Mouse (Mus musculus) frontal cortex, adult 2 months (tissue): ENCODE data around the gene Atp6v0c. TPM values are rescaled to one million over a fixed set of nuclear protein-coding genes. Genes with fewer than 3 reads are reported as not detected.
A peak's percentile ranks its signal among the peaks of the same experiment; 100 is the strongest.

Experiments used
- DNase-seq, 2 experiments: peaks; one replicate each; pipeline ENCODE4 v3.0.0; 2022; ENCODE audit warnings: low spot score in 1 of 2; ENCODE audit errors: extremely low spot score in 1 of 2
- polyA plus RNA-seq: library from polyadenylated mRNA; depleted of rRNA; stranded (reverse); fragments of >200 nt; gene quantifications from 2 replicates; pipeline ENCODE4 v1.2.3, GENCODE M21; 2012

The Atp6v0c gene
- polyA plus RNA-seq, 1 experiment = 2,732 TPM

DNA sequence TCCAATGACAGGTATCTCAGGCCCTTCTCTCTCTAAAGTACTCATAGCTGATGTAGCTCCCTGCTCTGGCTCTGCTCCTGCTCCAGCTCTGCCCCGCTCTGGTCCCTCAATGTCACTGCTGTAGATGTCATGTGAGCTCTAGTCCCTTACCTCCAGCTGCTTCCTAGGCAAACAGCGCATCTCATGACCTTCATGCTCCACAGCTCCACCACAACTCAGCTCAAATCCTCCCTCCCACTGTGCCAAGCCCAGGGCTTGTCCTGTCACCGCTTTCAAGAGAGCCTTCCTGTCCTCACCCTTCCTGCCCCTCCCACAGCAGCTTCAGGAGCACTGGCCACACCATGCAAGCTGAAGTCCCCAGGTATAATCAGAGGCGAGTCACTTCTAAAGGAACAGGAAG, 30.2 kb upstream of the Atp6v0c start:
- no peak for DNase-seq

GRCm38 (mm10) chr17:24199252-24199651, 29.8 kb upstream of the Atp6v0c start:
- peak; percentile 76 to 85 for DNase-seq

GRCm38 (mm10) chr17:24197032-24197824, 27.7 kb upstream of the Atp6v0c start:
- peak in 1 of 2 experiments; percentile 66 for DNase-seq

DNA sequence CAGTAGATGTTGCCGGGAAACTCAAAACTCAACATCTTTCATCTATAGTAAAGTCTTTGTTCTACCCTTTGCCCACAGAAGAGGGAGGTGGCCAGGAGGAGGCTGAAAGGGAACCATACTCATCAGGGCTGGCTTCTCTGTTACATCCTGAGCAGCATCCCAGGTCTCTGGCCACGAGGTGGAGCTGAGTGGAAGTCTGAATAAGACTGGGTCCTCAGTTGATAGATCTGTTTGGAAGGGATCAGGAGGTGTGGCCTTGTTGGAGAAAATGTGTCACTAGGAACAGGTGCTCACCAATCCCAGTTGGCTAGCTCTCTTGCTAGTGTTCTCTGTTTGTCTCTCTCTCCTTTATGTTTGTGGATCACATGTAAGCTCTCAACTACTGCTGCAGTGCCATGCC, 25.8 kb upstream of the Atp6v0c start:
- no peak for DNase-seq

DNA sequence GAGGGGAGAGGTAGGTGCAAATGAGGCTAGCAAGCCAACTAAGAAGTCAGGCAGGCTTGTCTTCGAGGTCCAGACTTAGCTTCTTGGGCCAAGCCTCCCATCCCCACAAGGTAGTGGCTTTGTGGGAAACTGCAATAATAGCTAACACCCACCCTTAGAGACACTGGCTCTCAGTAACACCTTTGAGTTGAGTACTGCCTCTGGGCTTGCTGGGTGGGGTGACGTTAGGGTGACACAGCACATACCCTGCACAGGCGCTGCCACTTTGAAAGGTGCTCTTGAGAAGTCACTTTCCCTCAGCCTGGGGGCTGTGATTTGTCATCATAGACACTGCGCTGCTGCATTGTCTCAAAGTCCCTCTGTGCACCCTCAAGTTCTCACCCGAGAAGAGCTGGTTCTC, 24.3 kb upstream of the Atp6v0c start:
- DNase-seq = no peak

- DNase-seq = no peak
Measured at GRCm38 (mm10) chr17:24193268-24193667, 23.8 kb upstream of the Atp6v0c start.

GRCm38 (mm10) chr17:24192848-24193247, 23.3 kb upstream of the Atp6v0c start:
- no peak for DNase-seq

DNA sequence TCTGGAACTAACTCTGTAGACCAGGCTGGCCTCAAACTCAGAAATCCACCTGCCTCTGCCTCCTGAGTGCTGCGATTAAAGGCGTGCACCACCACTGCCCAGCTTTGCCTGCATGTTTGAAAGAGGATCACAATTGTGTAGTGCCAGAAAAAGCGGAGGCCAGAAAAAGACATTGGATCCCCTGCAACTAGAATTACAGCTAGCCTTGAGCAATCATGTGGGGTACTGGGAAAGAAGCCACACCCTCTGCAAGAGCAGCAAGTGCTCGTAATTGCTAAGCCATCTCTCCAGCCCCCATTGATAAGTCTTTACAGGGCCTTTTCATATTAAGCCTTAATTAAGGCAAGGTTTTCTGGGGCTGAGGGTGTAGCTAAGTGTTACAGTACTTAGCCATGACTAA, 22.0 kb upstream of the Atp6v0c start:
- DNase-seq = no peak

DNA sequence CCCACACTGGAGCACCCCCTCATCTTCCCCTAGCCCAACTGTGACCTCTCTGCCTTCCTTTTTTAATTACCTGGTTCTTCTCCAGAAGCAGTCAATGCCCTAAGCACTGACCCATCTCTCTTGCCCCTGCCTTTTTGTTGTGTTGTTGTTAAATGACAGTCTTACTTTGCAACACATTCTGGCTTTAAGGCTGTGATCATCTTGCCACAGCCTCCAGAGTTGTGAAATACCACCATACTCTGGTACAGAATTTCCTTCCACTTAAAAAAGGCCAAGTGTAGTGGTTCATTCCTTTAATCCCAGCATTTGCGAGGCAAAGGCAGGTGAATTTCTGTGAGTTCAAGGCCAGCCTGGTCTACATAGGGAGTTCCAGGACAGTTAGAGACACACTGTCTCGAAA, 21.4 kb upstream of the Atp6v0c start:
- DNase-seq = no peak

- DNase-seq = no peak
Measured at GRCm38 (mm10) chr17:24174259-24174658, 4.8 kb upstream of the Atp6v0c start.

DNA sequence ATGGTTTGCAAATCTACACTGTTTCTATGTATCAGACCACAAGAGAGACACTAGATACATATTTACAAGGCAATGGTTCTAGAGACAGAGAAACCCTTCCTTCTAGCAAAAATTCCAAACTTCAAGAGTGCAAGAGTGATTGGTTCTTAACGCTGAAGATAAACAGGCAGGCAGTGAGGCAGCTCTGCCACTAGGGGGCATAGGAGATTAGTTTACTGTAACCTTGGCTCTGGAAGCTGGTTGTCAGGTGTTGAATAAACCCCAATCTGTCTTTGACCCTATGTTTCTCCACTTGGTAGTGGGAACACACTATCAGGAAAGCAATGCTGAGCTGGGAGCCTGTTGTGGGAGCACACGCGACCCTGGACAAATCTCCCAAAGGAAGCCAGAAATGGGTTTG, 3.9 kb upstream of the Atp6v0c start:
- DNase-seq = peak; percentile 53 to 86

DNA sequence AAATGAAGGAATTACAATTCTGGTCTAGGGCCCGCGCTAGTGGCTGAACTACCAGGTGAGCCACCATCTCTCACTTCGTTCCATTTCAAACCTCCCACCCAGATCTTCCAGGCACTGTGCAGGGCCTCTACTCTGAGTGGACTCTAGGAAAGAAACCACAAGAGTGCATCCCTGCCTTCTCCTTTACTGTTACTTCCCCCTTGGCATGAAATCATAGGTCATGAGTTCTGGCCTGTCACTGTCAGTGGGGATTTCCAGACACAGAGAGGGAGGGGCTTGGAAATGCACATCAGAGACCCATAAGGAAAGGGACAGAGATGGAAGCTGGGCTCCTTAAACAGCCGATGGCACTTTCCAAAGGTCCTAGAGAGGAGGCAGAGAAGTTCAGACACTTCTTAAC, 2.2 kb upstream of the Atp6v0c start:
- DNase-seq = no peak

DNA sequence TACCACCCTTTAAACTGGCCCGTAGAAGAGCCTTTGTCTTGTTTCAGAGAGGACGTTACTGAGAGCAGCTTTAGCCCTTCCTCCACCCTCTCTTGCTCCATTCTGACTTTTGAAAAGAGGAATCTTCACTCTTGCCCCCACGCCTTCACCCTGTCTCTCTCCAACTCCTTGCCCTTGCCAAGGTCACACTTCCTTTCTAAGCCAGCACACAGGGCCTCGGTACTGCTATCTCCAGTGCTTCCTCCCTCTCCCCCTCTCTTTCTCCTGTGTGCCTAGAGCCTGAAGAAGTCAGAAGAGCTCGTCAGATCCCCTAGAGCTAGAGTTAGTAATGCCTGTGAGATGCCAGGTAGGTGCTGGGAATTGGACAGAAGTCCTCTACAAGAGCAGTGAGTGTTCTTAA, 1.2 kb upstream of the Atp6v0c start:
- no peak for DNase-seq

DNA sequence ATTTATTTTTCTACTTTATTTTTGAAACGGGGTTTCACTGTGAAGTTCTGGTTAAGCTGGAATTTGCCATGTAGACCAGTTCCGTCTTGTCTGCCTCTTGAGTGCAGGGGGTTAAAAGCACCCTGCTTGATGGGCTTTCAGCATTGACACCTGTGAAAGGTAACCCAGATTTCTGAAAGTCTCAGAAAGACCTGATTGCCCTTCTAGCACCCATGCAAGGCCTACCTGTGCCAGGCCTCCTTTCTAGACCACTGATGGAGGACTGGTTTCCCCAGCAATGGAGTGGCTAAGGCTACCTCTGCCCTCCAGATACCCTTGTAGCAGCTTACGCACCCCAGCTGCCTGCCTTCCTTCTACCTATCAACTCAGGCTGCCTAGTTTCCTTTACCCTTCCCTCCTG, 623 bp upstream of the Atp6v0c start:
- no peak for DNase-seq

DNA sequence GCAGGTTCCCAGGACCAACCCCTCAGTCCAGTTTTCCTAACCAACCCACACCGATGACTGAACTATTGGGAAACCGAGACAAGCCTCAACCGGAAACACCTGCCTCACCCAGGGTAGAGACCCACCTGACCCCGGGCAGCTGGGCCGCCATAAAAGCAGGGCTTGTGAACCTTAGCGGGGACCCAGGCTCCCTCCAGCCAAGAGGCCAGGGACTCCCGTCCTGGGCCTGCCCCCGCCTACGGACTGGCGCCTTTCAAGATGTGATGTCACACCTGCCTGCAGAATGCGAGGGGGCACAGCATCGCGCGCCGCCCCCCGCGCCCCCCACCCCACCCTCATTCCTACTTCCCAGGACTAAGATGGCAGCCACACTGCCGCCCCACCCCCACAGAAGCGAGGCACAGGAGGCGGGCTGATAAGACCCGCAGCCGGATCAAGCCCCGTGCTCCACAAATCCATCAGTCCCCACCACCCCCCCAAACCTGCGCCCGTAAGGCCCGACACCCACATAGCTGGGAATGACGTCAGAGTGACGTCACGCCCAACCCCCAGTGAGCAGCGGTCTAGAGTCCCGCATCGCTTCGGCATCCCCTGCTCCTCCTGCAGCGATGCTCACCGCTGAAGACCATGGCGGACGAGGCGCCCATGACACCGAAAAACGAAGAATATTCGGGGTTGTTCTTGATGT, 768 bp downstream of the Atp6v0c start:
- peak; percentile 47 to 80 for DNase-seq

DNA sequence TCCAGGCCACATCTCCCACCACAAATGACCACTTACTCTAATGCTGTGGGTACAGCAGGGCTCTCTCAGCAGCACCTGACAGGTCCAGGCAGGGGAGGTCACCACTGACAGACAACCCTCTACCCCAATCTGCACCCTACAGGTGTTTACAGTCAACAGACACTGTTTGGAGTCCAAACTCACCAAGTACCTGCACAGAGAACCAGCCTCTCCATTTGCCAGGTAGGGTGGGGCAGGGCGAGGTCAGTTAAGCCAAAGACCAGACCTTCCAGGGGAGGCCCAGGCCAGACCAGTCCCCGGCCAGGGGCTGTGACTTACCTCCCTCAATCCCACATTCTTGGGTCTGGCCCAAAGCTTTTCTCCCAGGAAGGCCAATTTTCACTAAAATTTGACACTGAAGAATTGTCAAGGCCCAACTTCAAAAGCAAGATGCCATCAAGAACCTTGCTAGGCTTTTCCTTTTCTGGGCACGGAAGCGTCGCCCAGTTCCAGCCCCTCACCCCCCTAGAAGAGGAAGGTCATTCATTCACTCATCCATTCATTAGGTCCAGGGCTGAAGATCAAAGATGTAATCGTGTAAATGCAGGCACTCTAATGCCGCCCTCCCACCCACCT, 1.5 kb downstream of the Atp6v0c start:
- DNase-seq = no peak

- DNase-seq = no peak
Measured at GRCm38 (mm10) chr17:24167120-24167519, 2.4 kb downstream of the Atp6v0c start.

DNA sequence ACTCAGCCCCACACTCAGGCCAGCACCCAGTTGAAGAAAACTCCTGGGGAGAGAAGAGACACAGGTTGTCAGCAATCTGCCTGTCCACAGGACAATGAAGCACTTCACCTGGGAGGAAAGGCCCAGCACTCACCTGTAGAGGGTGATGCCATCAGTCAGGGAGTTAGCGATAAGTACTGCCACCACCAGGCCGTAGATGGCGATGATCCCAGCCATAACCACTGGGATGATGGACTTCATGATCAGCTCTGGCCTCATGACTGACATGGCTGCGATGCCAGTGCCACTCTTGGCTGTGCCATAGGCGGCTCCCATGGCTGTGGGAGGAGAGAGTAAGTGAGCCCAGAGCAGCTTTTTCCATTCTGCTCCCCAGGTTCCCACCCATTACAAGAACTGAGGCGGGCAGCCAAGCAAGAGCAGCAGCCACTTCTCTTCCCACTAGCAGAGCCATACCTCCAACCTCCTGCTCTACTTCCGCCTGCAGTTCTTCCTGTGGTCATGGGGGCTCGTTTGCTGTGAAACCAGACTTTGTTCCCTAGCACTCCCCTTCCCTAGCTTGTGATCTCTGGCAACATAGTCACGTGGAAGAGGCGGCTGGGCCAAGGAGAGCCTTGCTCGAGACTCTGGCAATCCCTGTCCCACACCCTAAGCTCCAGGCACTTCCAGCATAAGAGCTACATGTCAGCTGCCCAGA, 4.8 kb downstream of the Atp6v0c start:
- DNase-seq = no peak

DNA sequence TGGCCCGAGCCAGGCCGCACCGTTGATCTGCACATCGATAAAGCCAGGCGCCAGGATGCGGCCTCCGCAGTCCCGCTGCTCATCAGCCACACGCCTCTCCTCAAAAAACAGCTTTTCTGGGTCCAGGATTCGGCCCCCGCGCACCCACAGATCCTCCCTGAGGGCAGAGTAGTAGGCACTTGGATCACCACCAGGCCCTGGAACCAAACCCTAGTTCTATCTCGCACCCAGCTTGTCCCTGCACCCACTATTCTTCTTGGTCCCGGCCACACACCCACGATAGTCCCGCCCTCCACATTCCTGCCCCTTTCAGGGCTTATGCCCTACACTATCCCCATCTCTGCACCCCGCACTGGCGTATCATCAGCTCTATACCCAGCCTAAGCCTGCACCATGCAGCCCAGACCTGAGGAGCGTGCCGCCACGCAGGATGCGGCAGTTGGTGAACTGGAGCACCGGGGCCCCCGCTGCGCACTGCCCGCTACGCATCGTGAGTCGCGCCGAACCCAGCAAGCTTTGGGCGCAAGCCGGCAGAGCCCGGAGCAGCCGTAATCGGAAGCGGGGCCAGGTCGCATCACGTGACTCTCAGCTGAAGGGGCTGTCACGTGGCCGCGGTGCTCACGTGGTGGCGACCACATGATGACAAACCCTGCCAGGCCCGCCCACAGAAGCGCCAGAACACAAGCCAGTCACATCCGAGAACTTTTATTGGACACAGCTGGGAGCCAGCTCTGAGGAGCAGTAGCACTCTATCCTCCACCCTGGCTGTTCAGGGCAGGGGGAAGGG, 6.1 kb downstream of the Atp6v0c start, which contains the start of gene Amdhd2:
Gene Amdhd2, minus strand, starts transcription at position 591 of the 787 bp plus-strand sequence.
- DNase-seq = peak; percentile 96 to 99

- peak in 1 of 2 experiments; percentile 17 for DNase-seq
Measured at GRCm38 (mm10) chr17:24162584-24163175, 6.8 kb downstream of the Atp6v0c start.
